Mouse (Mus musculus): ENCODE measurements around the gene Gm7714. TPM values are rescaled to one million over a fixed set of nuclear protein-coding genes. Genes with fewer than 3 reads are reported as not detected.
"Not testable (repeated sequence)": the region's sequence is repeated elsewhere in the genome, so short reads cannot be mapped to it uniquely, and the experiment has no call there.

Gene Gm7714
- polyA plus RNA-seq (2016; fragmentation: Nextera tagmentation; extraction: Ambion mirVana) = not detected in 2 replicates

DNA sequence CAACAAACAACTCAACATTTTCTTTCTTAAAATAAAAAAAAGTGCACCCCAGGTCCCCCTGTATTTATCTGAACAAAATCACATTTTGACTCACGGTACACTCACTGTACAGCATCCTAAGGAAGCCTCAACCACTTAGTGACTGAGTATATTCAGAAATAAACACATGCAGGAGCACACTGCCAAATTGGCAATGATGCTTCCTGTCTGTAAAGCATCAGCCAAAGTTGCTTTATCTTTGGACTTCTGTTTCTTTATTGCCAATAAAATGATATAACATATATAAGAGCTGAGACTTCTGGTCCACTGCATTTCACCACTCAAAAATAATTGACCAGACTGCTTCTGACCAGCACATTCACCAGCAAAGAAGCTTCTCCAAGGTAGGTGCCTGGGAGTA is at the start of gene Gm7714:
Gm7714 (plus strand) TSS at position 301 of the 400 bp plus-strand sequence.
- no peaks in the 10 kb centered on the region for H3K9me3 ChIP-seq
- no peaks in the 10 kb centered on the region for H3K36me3 ChIP-seq
- no peak for DNase-seq (ENCODE audit: low spot score)
- no peak within 1 kb of the TSS for H3K4me3 ChIP-seq
- H3K27ac ChIP-seq = no peak within 1 kb of the TSS
- H3K4me1 ChIP-seq (replicated peaks) = no peaks in the 10 kb centered on the region
- 85% methylated on average over 1 of the region's 1 CpGs for WGBS
- H3K27me3 ChIP-seq (ENCODE audit: insufficient read depth, poor library complexity, severe bottlenecking) = no peaks in the 10 kb centered on the region

DNA sequence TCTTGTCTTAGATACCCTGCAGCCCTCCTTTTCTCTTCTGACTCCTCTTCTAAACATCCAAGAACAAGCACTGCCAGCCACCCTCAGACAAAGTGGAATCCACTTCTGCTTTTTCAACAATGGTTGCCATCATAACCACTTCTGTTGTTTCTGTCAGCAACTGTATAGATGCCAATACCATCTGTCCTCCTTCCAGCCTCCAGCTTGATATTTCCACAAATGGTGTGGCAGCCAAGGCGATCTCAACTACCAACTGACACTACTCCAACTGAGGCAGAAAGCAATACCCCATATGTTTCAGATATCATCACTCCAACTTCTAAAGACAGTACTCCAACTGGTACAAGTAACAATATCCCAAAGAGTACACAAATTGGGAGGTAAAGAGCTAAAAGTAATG is 12.2 kb upstream of the Gm7714 start:
- H3K27ac ChIP-seq = no peak overlapping the region
- no peaks in the 10 kb centered on the region for H3K9me3 ChIP-seq
- no peak for DNase-seq (ENCODE audit: low spot score)
- H3K27me3 ChIP-seq (ENCODE audit: insufficient read depth, poor library complexity, severe bottlenecking) = no peaks in the 10 kb centered on the region
- H3K4me3 ChIP-seq = no peak overlapping the region
- H3K4me1 ChIP-seq (replicated peaks) = no peaks in the 10 kb centered on the region
- H3K36me3 ChIP-seq = no peaks in the 10 kb centered on the region
- 91% methylated on average over 1 of the region's 1 CpGs for WGBS

DNA sequence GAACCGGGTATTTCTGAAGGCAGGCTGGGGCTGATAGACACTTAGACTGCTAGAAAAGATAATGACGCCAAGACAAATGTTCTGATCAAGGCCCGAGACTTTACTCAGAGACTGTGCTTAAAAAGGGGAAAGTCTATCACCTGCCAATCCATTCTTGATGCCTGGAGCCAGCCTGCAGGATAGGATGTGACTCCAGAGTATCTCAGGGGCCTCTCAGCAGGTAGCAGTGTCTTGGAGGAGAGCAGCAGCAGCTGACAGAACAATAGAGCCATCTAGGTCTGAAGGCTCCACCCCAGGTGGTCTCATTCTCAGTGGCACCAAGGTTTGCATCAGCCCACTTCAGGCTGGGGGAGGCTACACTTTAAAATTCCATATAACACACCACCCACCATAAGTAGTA is 42.6 kb downstream of the Gm7714 start:
- H3K36me3 ChIP-seq; H3K27me3 ChIP-seq (ENCODE audit: insufficient read depth, poor library complexity, severe bottlenecking); DNase-seq (ENCODE audit: low spot score); H3K27ac ChIP-seq; H3K4me3 ChIP-seq; H3K4me1 ChIP-seq (replicated peaks); H3K9me3 ChIP-seq: not testable (repeated sequence)
- WGBS = 58% methylated on average over 3 of the region's 3 CpGs

GRCm38 (mm10) chr5:88317012-88317411 is 48.3 kb downstream of the Gm7714 start, which contains the start of gene Prol1:
Gene Prol1, plus strand, starts transcription at chr5:88317312.
- Histone ChIP-seq H3K27ac (no peak within 1 kb of the TSS), H3K36me3 (no peaks in the 10 kb centered on the region), H3K27me3 (ENCODE audit: insufficient read depth, poor library complexity, severe bottlenecking) (no peaks in the 10 kb centered on the region), H3K4me1 (replicated peaks) (no peaks in the 10 kb centered on the region), H3K9me3 (no peaks in the 10 kb centered on the region), H3K4me3 (no peak within 1 kb of the TSS)
- no peak for DNase-seq (ENCODE audit: low spot score)
- 92% methylated on average over 1 of the region's 1 CpGs for WGBS

Other genes starting within 250 kb of the Gm7714 start
- gene Smr2, start 182.4 kb upstream of the Gm7714 start, polyA plus RNA-seq (2016; fragmentation: Nextera tagmentation; extraction: Ambion mirVana) = not detected in 2 replicates
- not detected in 2 replicates for gene Gm11116, start 157.4 kb upstream of the Gm7714 start, polyA plus RNA-seq (2016; fragmentation: Nextera tagmentation; extraction: Ambion mirVana)
- not detected in 2 replicates for gene Gm11115, start 114.8 kb upstream of the Gm7714 start, polyA plus RNA-seq (2016; fragmentation: Nextera tagmentation; extraction: Ambion mirVana)
- not detected in 2 replicates for gene Prol1, start 48.4 kb downstream of the Gm7714 start, polyA plus RNA-seq (2016; fragmentation: Nextera tagmentation; extraction: Ambion mirVana)
- not detected in 2 replicates for gene Amtn, start 107.2 kb downstream of the Gm7714 start, polyA plus RNA-seq (2016; fragmentation: Nextera tagmentation; extraction: Ambion mirVana)
- not detected in 2 replicates for gene Ambn, start 187.1 kb downstream of the Gm7714 start, polyA plus RNA-seq (2016; fragmentation: Nextera tagmentation; extraction: Ambion mirVana)
- not detected in 2 replicates for gene Enam, start 219.1 kb downstream of the Gm7714 start, polyA plus RNA-seq (2016; fragmentation: Nextera tagmentation; extraction: Ambion mirVana)

All from hindbrain, embryonic 10.5 days (tissue).